Mouse (Mus musculus): ENCODE measurements around the gene Pex6. TPM values are rescaled to one million over a fixed set of nuclear protein-coding genes. Genes with fewer than 3 reads are reported as not detected.

Gene Pex6
- polyA plus RNA-seq, 1 experiment from 2014 or later = 21.4 TPM

GRCm38 (mm10) chr17:46724477-46725084 lies 13.3 kb downstream of the Pex6 start:
- Histone ChIP-seq H3K36me3 (ENCODE audit: control insufficient read depth, insufficient read depth, low read length) (no peaks in the 10 kb centered on the region), H3K9ac (ENCODE audit: low read length) (no peak overlapping the region), H3K4me1 (replicated peaks; ENCODE audit: control insufficient read depth, insufficient read depth, low read length) (no peaks in the 10 kb centered on the region), H3K27me3 (ENCODE audit: control insufficient read depth, insufficient read depth, low read length) (peaks cover 5% of the 10 kb centered on the region), H3K4me2 (ENCODE audit: low read depth, low read length, severe bottlenecking) (no peak overlapping the region), H3K4me3 (ENCODE audit: low read depth, low read length) (no peak overlapping the region), H3K9me3 (ENCODE audit: control insufficient read depth, low read length) (no peaks in the 10 kb centered on the region), H3K27ac (ENCODE audit: low read depth, low read length) (no peak overlapping the region)
- 87% methylated on average over 14 of the region's 20 CpGs for WGBS
- ATAC-seq (replicated peaks; ENCODE audit: low FRiP score) (no peak), DNase-seq (ENCODE audit: low spot score) (no peak)

GRCm38 (mm10) chr17:46725273-46725672 lies 14.0 kb downstream of the Pex6 start:
- no peak overlapping the region for H3K27ac ChIP-seq (ENCODE audit: low read depth, low read length)

GRCm38 (mm10) chr17:46725731-46726645 lies 14.7 kb downstream of the Pex6 start:
- Histone ChIP-seq H3K9ac (ENCODE audit: low read length) (no peak overlapping the region), H3K27me3 (ENCODE audit: control insufficient read depth, insufficient read depth, low read length) (peaks cover 6% of the 10 kb centered on the region), H3K4me1 (replicated peaks; ENCODE audit: control insufficient read depth, insufficient read depth, low read length) (no peaks in the 10 kb centered on the region), H3K4me2 (ENCODE audit: low read depth, low read length, severe bottlenecking) (no peak overlapping the region), H3K36me3 (ENCODE audit: control insufficient read depth, insufficient read depth, low read length) (no peaks in the 10 kb centered on the region), H3K4me3 (ENCODE audit: low read depth, low read length) (no peak overlapping the region), H3K9me3 (ENCODE audit: control insufficient read depth, low read length) (no peaks in the 10 kb centered on the region), H3K27ac (ENCODE audit: low read depth, low read length) (no peak overlapping the region)
- DNase-seq (ENCODE audit: low spot score) (no peak), ATAC-seq (replicated peaks; ENCODE audit: low FRiP score) (no peak)
- 94% methylated on average over 26 of the region's 26 CpGs for WGBS

More at GRCm38 (mm10) chr17:46725273-46725672, 14.0 kb downstream of the Pex6 start:
- no peak overlapping the region for H3K9ac ChIP-seq (ENCODE audit: low read length)
- H3K4me3 ChIP-seq (ENCODE audit: low read depth, low read length) = no peak overlapping the region
- H3K4me2 ChIP-seq (ENCODE audit: low read depth, low read length, severe bottlenecking) = no peak overlapping the region
- DNase-seq (ENCODE audit: low spot score) (peak; percentile 74), ATAC-seq (replicated peaks; ENCODE audit: low FRiP score) (peak; percentile 43; the same call in 1 of the 2 replicates)
- peaks cover 6% of the 10 kb centered on the region for H3K27me3 ChIP-seq (ENCODE audit: control insufficient read depth, insufficient read depth, low read length)
- 44% methylated on average over 9 of the region's 9 CpGs for WGBS
- no peaks in the 10 kb centered on the region for H3K36me3 ChIP-seq (ENCODE audit: control insufficient read depth, insufficient read depth, low read length)
- no peaks in the 10 kb centered on the region for H3K4me1 ChIP-seq (replicated peaks; ENCODE audit: control insufficient read depth, insufficient read depth, low read length)
- no peaks in the 10 kb centered on the region for H3K9me3 ChIP-seq (ENCODE audit: control insufficient read depth, low read length)

- no peak overlapping the region for H3K4me3 ChIP-seq (ENCODE audit: low read depth, low read length)
- no peak overlapping the region for H3K4me2 ChIP-seq (ENCODE audit: low read depth, low read length, severe bottlenecking)
- DNase-seq (ENCODE audit: low spot score) (no peak), ATAC-seq (replicated peaks; ENCODE audit: low FRiP score) (no peak)
- H3K36me3 ChIP-seq (ENCODE audit: control insufficient read depth, insufficient read depth, low read length) = no peaks in the 10 kb centered on the region
- H3K27ac ChIP-seq (ENCODE audit: low read depth, low read length) = no peak overlapping the region
- WGBS = 90% methylated on average over 11 of the region's 11 CpGs
- H3K9me3 ChIP-seq (ENCODE audit: control insufficient read depth, low read length) = no peaks in the 10 kb centered on the region
- no peaks in the 10 kb centered on the region for H3K4me1 ChIP-seq (replicated peaks; ENCODE audit: control insufficient read depth, insufficient read depth, low read length)
- peaks cover 6% of the 10 kb centered on the region for H3K27me3 ChIP-seq (ENCODE audit: control insufficient read depth, insufficient read depth, low read length)
- no peak overlapping the region for H3K9ac ChIP-seq (ENCODE audit: low read length)
Observed at GRCm38 (mm10) chr17:46727271-46727670, 16.0 kb downstream of the Pex6 start.

GRCm38 (mm10) chr17:46728021-46728420 lies 16.8 kb downstream of the Pex6 start:
- Histone ChIP-seq H3K36me3 (ENCODE audit: control insufficient read depth, insufficient read depth, low read length) (no peaks in the 10 kb centered on the region), H3K4me3 (ENCODE audit: low read depth, low read length) (no peak overlapping the region), H3K27ac (ENCODE audit: low read depth, low read length) (no peak overlapping the region), H3K4me2 (ENCODE audit: low read depth, low read length, severe bottlenecking) (no peak overlapping the region), H3K9me3 (ENCODE audit: control insufficient read depth, low read length) (no peaks in the 10 kb centered on the region), H3K9ac (ENCODE audit: low read length) (no peak overlapping the region), H3K27me3 (ENCODE audit: control insufficient read depth, insufficient read depth, low read length) (peaks cover 6% of the 10 kb centered on the region), H3K4me1 (replicated peaks; ENCODE audit: control insufficient read depth, insufficient read depth, low read length) (no peaks in the 10 kb centered on the region)
- DNase-seq (ENCODE audit: low spot score) = no peak
- WGBS = 39% methylated on average over 6 of the region's 6 CpGs
- no peak for ATAC-seq (replicated peaks; ENCODE audit: low FRiP score)

- Histone ChIP-seq H3K27ac (ENCODE audit: low read depth, low read length) (no peak overlapping the region), H3K4me1 (replicated peaks; ENCODE audit: control insufficient read depth, insufficient read depth, low read length) (no peaks in the 10 kb centered on the region), H3K4me2 (ENCODE audit: low read depth, low read length, severe bottlenecking) (no peak overlapping the region), H3K4me3 (ENCODE audit: low read depth, low read length) (no peak overlapping the region), H3K27me3 (ENCODE audit: control insufficient read depth, insufficient read depth, low read length) (peaks cover 6% of the 10 kb centered on the region), H3K9ac (ENCODE audit: low read length) (no peak overlapping the region), H3K36me3 (ENCODE audit: control insufficient read depth, insufficient read depth, low read length) (no peaks in the 10 kb centered on the region), H3K9me3 (ENCODE audit: control insufficient read depth, low read length) (no peaks in the 10 kb centered on the region)
- 53% methylated on average over 11 of the region's 11 CpGs for WGBS
- no peak for DNase-seq (ENCODE audit: low spot score)
- no peak for ATAC-seq (replicated peaks; ENCODE audit: low FRiP score)
Observed at GRCm38 (mm10) chr17:46728496-46728895, 17.2 kb downstream of the Pex6 start.

GRCm38 (mm10) chr17:46728904-46729318 lies 17.6 kb downstream of the Pex6 start, which contains the start of gene Gnmt:
Gene Gnmt, minus strand, starts transcription at chr17:46729168.
- no peaks in the 10 kb centered on the region for H3K36me3 ChIP-seq (ENCODE audit: control insufficient read depth, insufficient read depth, low read length)
- H3K9ac ChIP-seq (ENCODE audit: low read length) = no peak within 1 kb of the TSS
- peaks cover 6% of the 10 kb centered on the region for H3K27me3 ChIP-seq (ENCODE audit: control insufficient read depth, insufficient read depth, low read length)
- no peak within 1 kb of the TSS for H3K4me3 ChIP-seq (ENCODE audit: low read depth, low read length)
- no peak within 1 kb of the TSS for H3K27ac ChIP-seq (ENCODE audit: low read depth, low read length)
- DNase-seq (ENCODE audit: low spot score) (no peak), ATAC-seq (replicated peaks; ENCODE audit: low FRiP score) (0 out of 2 replicates have a peak, but pooled peaks have one; percentile 33)
- H3K4me1 ChIP-seq (replicated peaks; ENCODE audit: control insufficient read depth, insufficient read depth, low read length) = no peaks in the 10 kb centered on the region
- 16% methylated on average over 24 of the region's 24 CpGs for WGBS
- H3K4me2 ChIP-seq (ENCODE audit: low read depth, low read length, severe bottlenecking) = no peak within 1 kb of the TSS
- H3K9me3 ChIP-seq (ENCODE audit: control insufficient read depth, low read length) = no peaks in the 10 kb centered on the region

GRCm38 (mm10) chr17:46734055-46734454 lies 22.8 kb downstream of the Pex6 start:
- no peaks in the 10 kb centered on the region for H3K4me1 ChIP-seq (replicated peaks; ENCODE audit: control insufficient read depth, insufficient read depth, low read length)
- H3K27me3 ChIP-seq (ENCODE audit: control insufficient read depth, insufficient read depth, low read length) = peaks cover 3% of the 10 kb centered on the region; the same call in 1 of the 2 replicates
- H3K4me2 ChIP-seq (ENCODE audit: low read depth, low read length, severe bottlenecking) = no peak overlapping the region
- no peak overlapping the region for H3K27ac ChIP-seq (ENCODE audit: low read depth, low read length)
- H3K4me3 ChIP-seq (ENCODE audit: low read depth, low read length) = no peak overlapping the region
- H3K36me3 ChIP-seq (ENCODE audit: control insufficient read depth, insufficient read depth, low read length) = no peaks in the 10 kb centered on the region; the same call in 1 of the 2 replicates
- ATAC-seq (replicated peaks; ENCODE audit: low FRiP score) (no peak), DNase-seq (ENCODE audit: low spot score) (no peak)
- H3K9me3 ChIP-seq (ENCODE audit: control insufficient read depth, low read length) = no peaks in the 10 kb centered on the region
- WGBS = 96% methylated on average over 3 of the region's 3 CpGs
- no peak overlapping the region for H3K9ac ChIP-seq (ENCODE audit: low read length)
